Mouse (Mus musculus) adrenal gland, adult (tissue): ENCODE data around the gene Elmo1.

Source experiments
- DNase-seq, 2 experiments: peaks; one replicate each; pipeline ENCODE4 v3.0.0; 2022 to 2023; ENCODE audit warnings: low spot score in 1 of 2; ENCODE audit not compliant: inconsistent age in 2 of 2

The Elmo1 gene

GRCm38 (mm10) chr13:20090133-20090710 lies at the start of gene Elmo1:
Gene Elmo1, plus strand, starts transcription at chr13:20090596.
- DNase-seq = peak in 1 of 2 experiments; percentile 83

GRCm38 (mm10) chr13:20041169-20041830 lies 49.1 kb upstream of the Elmo1 start:
- peak in 1 of 2 experiments; percentile 22 for DNase-seq

GRCm38 (mm10) chr13:20042856-20043255 lies 47.5 kb upstream of the Elmo1 start:
- peak; percentile 39 to 68 for DNase-seq

GRCm38 (mm10) chr13:20045350-20045749 lies 45.0 kb upstream of the Elmo1 start:
- no peak for DNase-seq

GRCm38 (mm10) chr13:20045836-20046235 lies 44.6 kb upstream of the Elmo1 start:
- DNase-seq = peak in 1 of 2 experiments; percentile 34

GRCm38 (mm10) chr13:20046406-20046805 lies 44.0 kb upstream of the Elmo1 start:
- peak in 1 of 2 experiments; percentile 25 for DNase-seq

- DNase-seq = peak in 1 of 2 experiments; percentile 24
These were observed 42.2 kb upstream of the Elmo1 start for GRCm38 (mm10) chr13:20047926-20048836.

GRCm38 (mm10) chr13:20048837-20049160 lies 41.6 kb upstream of the Elmo1 start:
- DNase-seq = no peak

GRCm38 (mm10) chr13:20049654-20050053 lies 40.7 kb upstream of the Elmo1 start:
- DNase-seq = no peak

GRCm38 (mm10) chr13:20050149-20050548 lies 40.2 kb upstream of the Elmo1 start:
- DNase-seq = no peak

GRCm38 (mm10) chr13:20057926-20058325 lies 32.5 kb upstream of the Elmo1 start:
- peak; percentile 17 to 71 for DNase-seq

GRCm38 (mm10) chr13:20061031-20061430 lies 29.4 kb upstream of the Elmo1 start:
- no peak for DNase-seq

GRCm38 (mm10) chr13:20063331-20063730 lies 27.1 kb upstream of the Elmo1 start:
- DNase-seq = no peak

- no peak for DNase-seq
These were observed 18.4 kb upstream of the Elmo1 start for GRCm38 (mm10) chr13:20072043-20072442.

- no peak for DNase-seq
These were observed 17.4 kb upstream of the Elmo1 start for GRCm38 (mm10) chr13:20072994-20073393.

GRCm38 (mm10) chr13:20076521-20076920 lies 13.9 kb upstream of the Elmo1 start:
- DNase-seq = no peak

GRCm38 (mm10) chr13:20077237-20077636 lies 13.2 kb upstream of the Elmo1 start:
- DNase-seq = no peak

- DNase-seq = peak; percentile 58 to 94
These were observed 561 bp downstream of the Elmo1 start for GRCm38 (mm10) chr13:20090711-20091603.

GRCm38 (mm10) chr13:20091604-20091926 lies 1.2 kb downstream of the Elmo1 start:
- no peak for DNase-seq

- DNase-seq = peak in 1 of 2 experiments; percentile 33
These were observed 1.9 kb downstream of the Elmo1 start for GRCm38 (mm10) chr13:20092301-20092700.
